Mouse (Mus musculus): ENCODE results near the gene Mex3d. TPM values are rescaled to one million over a fixed set of nuclear protein-coding genes. Genes with fewer than 3 reads are reported as not detected.
A peak's percentile ranks its signal among the peaks of the same experiment; 100 is the strongest.

Gene Mex3d
- polyA plus RNA-seq, 1 experiment from 2014 or later: 7.0 TPM

GRCm38 (mm10) chr10:80390697-80391096 is 3.2 kb upstream of the Mex3d start:
- no peak for DNase-seq (ENCODE audit: extremely low spot score, low spot score)
- H3K36me3 ChIP-seq (replicated peaks): peaks cover 64% of the 10 kb centered on the region
- H3K9me3 ChIP-seq: no peaks in the 10 kb centered on the region
- H3K4me3 ChIP-seq: no peak overlapping the region
- H3K27ac ChIP-seq: no peak overlapping the region
- H3K27me3 ChIP-seq (ENCODE audit: poor library complexity, severe bottlenecking): no peaks in the 10 kb centered on the region
- 93% methylated on average over 9 of the region's 9 CpGs for WGBS
- H3K4me1 ChIP-seq: peaks cover 29% of the 10 kb centered on the region

- Histone ChIP-seq H3K27ac (no peak overlapping the region), H3K36me3 (replicated peaks) (peaks cover 62% of the 10 kb centered on the region), H3K9me3 (no peaks in the 10 kb centered on the region), H3K27me3 (ENCODE audit: poor library complexity, severe bottlenecking) (no peaks in the 10 kb centered on the region), H3K4me1 (peaks cover 41% of the 10 kb centered on the region), H3K4me3 (peak overlapping the region; percentile 95; the same call in 1 of the 2 replicates)
- WGBS: 82% methylated on average over 4 of the region's 4 CpGs
- no peak for DNase-seq (ENCODE audit: extremely low spot score, low spot score)
Observed at GRCm38 (mm10) chr10:80389185-80389708, 1.8 kb upstream of the Mex3d start.

- H3K36me3 ChIP-seq (replicated peaks): peaks cover 62% of the 10 kb centered on the region
- H3K27me3 ChIP-seq (ENCODE audit: poor library complexity, severe bottlenecking): no peaks in the 10 kb centered on the region
- 33% methylated on average over 2 of the region's 2 CpGs for WGBS
- H3K4me1 ChIP-seq: peaks cover 46% of the 10 kb centered on the region
- no peak for DNase-seq (ENCODE audit: extremely low spot score, low spot score)
- no peaks in the 10 kb centered on the region for H3K9me3 ChIP-seq
- peak overlapping the region; percentile 95 for H3K4me3 ChIP-seq
- H3K27ac ChIP-seq: peak overlapping the region; percentile 95; the same call in 1 of the 2 replicates
Observed at GRCm38 (mm10) chr10:80388731-80389130, 1.3 kb upstream of the Mex3d start.

- Histone ChIP-seq H3K36me3 (replicated peaks) (peaks cover 62% of the 10 kb centered on the region), H3K4me3 (peak overlapping the region; percentile 95), H3K27ac (peak overlapping the region; percentile 95), H3K4me1 (peaks cover 52% of the 10 kb centered on the region), H3K27me3 (ENCODE audit: poor library complexity, severe bottlenecking) (no peaks in the 10 kb centered on the region), H3K9me3 (no peaks in the 10 kb centered on the region)
- 4% methylated on average over 93 of the region's 94 CpGs for WGBS
- DNase-seq (ENCODE audit: extremely low spot score, low spot score): no peak
Observed at GRCm38 (mm10) chr10:80386735-80387471, 556 bp downstream of the Mex3d start.

- peak overlapping the region; percentile 95 for H3K4me3 ChIP-seq
- peaks cover 62% of the 10 kb centered on the region for H3K36me3 ChIP-seq (replicated peaks)
- peak overlapping the region; percentile 95 for H3K27ac ChIP-seq
- peak; percentile 80 for DNase-seq (ENCODE audit: extremely low spot score, low spot score)
- under 1% methylated on average over 34 of the region's 34 CpGs for WGBS
- no peaks in the 10 kb centered on the region for H3K9me3 ChIP-seq
- no peaks in the 10 kb centered on the region for H3K27me3 ChIP-seq (ENCODE audit: poor library complexity, severe bottlenecking)
- H3K4me1 ChIP-seq: peaks cover 53% of the 10 kb centered on the region
Observed at GRCm38 (mm10) chr10:80385811-80386734, 1.4 kb downstream of the Mex3d start.

- 18% methylated on average over 7 of the region's 7 CpGs for WGBS
- Histone ChIP-seq H3K4me1 (peaks cover 55% of the 10 kb centered on the region), H3K36me3 (replicated peaks) (peaks cover 62% of the 10 kb centered on the region)
Observed at GRCm38 (mm10) chr10:80385310-80385709, 2.1 kb downstream of the Mex3d start.

GRCm38 (mm10) chr10:80384709-80385108 is 2.8 kb downstream of the Mex3d start:
- H3K36me3 ChIP-seq (replicated peaks): peaks cover 62% of the 10 kb centered on the region
- H3K4me1 ChIP-seq: peaks cover 55% of the 10 kb centered on the region

More at GRCm38 (mm10) chr10:80385310-80385709, 2.1 kb downstream of the Mex3d start:
- DNase-seq (ENCODE audit: extremely low spot score, low spot score): no peak
- peak overlapping the region; percentile 95 for H3K27ac ChIP-seq
- peak overlapping the region; percentile 95 for H3K4me3 ChIP-seq
- no peaks in the 10 kb centered on the region for H3K27me3 ChIP-seq (ENCODE audit: poor library complexity, severe bottlenecking)
- no peaks in the 10 kb centered on the region for H3K9me3 ChIP-seq

GRCm38 (mm10) chr10:80384115-80384639 is 3.3 kb downstream of the Mex3d start:
- peak overlapping the region; percentile 95; the same call in 1 of the 2 replicates for H3K27ac ChIP-seq
- DNase-seq (ENCODE audit: extremely low spot score, low spot score): no peak
- WGBS: 86% methylated on average over 4 of the region's 4 CpGs
- H3K36me3 ChIP-seq (replicated peaks): peaks cover 63% of the 10 kb centered on the region
- peak overlapping the region; percentile 95 for H3K4me3 ChIP-seq
- no peaks in the 10 kb centered on the region for H3K9me3 ChIP-seq
- no peaks in the 10 kb centered on the region for H3K27me3 ChIP-seq (ENCODE audit: poor library complexity, severe bottlenecking)
- H3K4me1 ChIP-seq: peaks cover 55% of the 10 kb centered on the region

More at GRCm38 (mm10) chr10:80384709-80385108, 2.8 kb downstream of the Mex3d start:
- Histone ChIP-seq H3K4me3 (peak overlapping the region; percentile 95), H3K27me3 (ENCODE audit: poor library complexity, severe bottlenecking) (no peaks in the 10 kb centered on the region), H3K9me3 (no peaks in the 10 kb centered on the region), H3K27ac (peak overlapping the region; percentile 95)
- no peak for DNase-seq (ENCODE audit: extremely low spot score, low spot score)
- 87% methylated on average over 7 of the region's 7 CpGs for whole genome bisulfite sequencing

- WGBS: 79% methylated on average over 4 of the region's 4 CpGs
- peak overlapping the region; percentile 95 for H3K4me3 ChIP-seq
- no peaks in the 10 kb centered on the region for H3K9me3 ChIP-seq
- peak overlapping the region; percentile 95; the same call in 1 of the 2 replicates for H3K27ac ChIP-seq
- peaks cover 50% of the 10 kb centered on the region for H3K4me1 ChIP-seq
- DNase-seq (ENCODE audit: extremely low spot score, low spot score): no peak
- H3K27me3 ChIP-seq (ENCODE audit: poor library complexity, severe bottlenecking): no peaks in the 10 kb centered on the region
- peaks cover 64% of the 10 kb centered on the region for H3K36me3 ChIP-seq (replicated peaks)
Observed at GRCm38 (mm10) chr10:80383431-80383830, 4.0 kb downstream of the Mex3d start.

GRCm38 (mm10) chr10:80382641-80383365 is 4.7 kb downstream of the Mex3d start:
- DNase-seq (ENCODE audit: extremely low spot score, low spot score): no peak
- Histone ChIP-seq H3K36me3 (replicated peaks) (peaks cover 64% of the 10 kb centered on the region), H3K9me3 (no peaks in the 10 kb centered on the region), H3K4me1 (peaks cover 44% of the 10 kb centered on the region), H3K4me3 (peak overlapping the region; percentile 95; the same call in 1 of the 2 replicates), H3K27me3 (ENCODE audit: poor library complexity, severe bottlenecking) (no peaks in the 10 kb centered on the region), H3K27ac (0 out of 2 replicates have a peak overlapping the region, but pooled peaks have one; percentile 95)
- 95% methylated on average over 7 of the region's 7 CpGs for WGBS

- no peak for DNase-seq (ENCODE audit: extremely low spot score, low spot score)
- peaks cover 4% of the 10 kb centered on the region; the same call in 1 of the 2 replicates for H3K4me1 ChIP-seq
- H3K27me3 ChIP-seq (ENCODE audit: poor library complexity, severe bottlenecking): peaks cover 8% of the 10 kb centered on the region
- 48% methylated on average over 10 of the region's 10 CpGs for WGBS
- H3K36me3 ChIP-seq (replicated peaks): peaks cover 37% of the 10 kb centered on the region
- H3K4me3 ChIP-seq: no peak overlapping the region
- H3K27ac ChIP-seq: no peak overlapping the region
- H3K9me3 ChIP-seq: no peaks in the 10 kb centered on the region
Observed at GRCm38 (mm10) chr10:80377716-80378115, 9.7 kb downstream of the Mex3d start.

GRCm38 (mm10) chr10:80376160-80376559 is 11.3 kb downstream of the Mex3d start:
- Histone ChIP-seq H3K27ac (no peak overlapping the region), H3K36me3 (replicated peaks) (peaks cover 21% of the 10 kb centered on the region), H3K4me3 (no peak overlapping the region), H3K9me3 (no peaks in the 10 kb centered on the region), H3K4me1 (peaks cover 16% of the 10 kb centered on the region), H3K27me3 (ENCODE audit: poor library complexity, severe bottlenecking) (peaks cover 12% of the 10 kb centered on the region)
- DNase-seq (ENCODE audit: extremely low spot score, low spot score): peak; percentile 94
- WGBS: 2% methylated on average over 7 of the region's 7 CpGs
